Mouse (Mus musculus) left cerebral cortex, postnatal 4 days (tissue): Measurements from ENCODE around the gene Apof. TPM values are rescaled to one million over a fixed set of nuclear protein-coding genes. Genes with fewer than 3 reads are reported as not detected.

Experiments used
- DNase-seq: peaks from one replicate; pipeline ENCODE4 v3.0.0-alpha.2; 2022
- intact Hi-C: fragments of 180-260 bp; cut with DNase I; formaldehyde crosslinking; loops from one replicate; pipeline ENCODE4 v1.15.1; 2025
- total RNA-seq, 2 experiments: library from RNA; stranded (reverse); gene quantifications; 2 replicates each; pipeline ENCODE4 v1.2.3; 2021

Apof gene
- total RNA-seq = not detected

- DNase-seq = no peak
These were observed at the start of gene Apof for GRCm38 (mm10) chr10:128268371-128268770. Gene Apof (plus strand): TSS chr10:128268671.

GRCm38 (mm10) chr10:128221533-128222286 lies 46.8 kb upstream of the Apof start:
- intact Hi-C loops = no loop called here
- DNase-seq = no peak

More at GRCm38 (mm10) chr10:128268371-128268770, at the start of gene Apof:
- intact Hi-C loops = no loop called here

- intact Hi-C loops = no loop called here
- DNase-seq = no peak
These were observed 43.4 kb upstream of the Apof start for GRCm38 (mm10) chr10:128225064-128225463.

- intact Hi-C loops = no loop called here
- no peak for DNase-seq
These were observed 42.9 kb upstream of the Apof start, which contains the start of gene Mip for GRCm38 (mm10) chr10:128225538-128225937. Gene Mip (plus strand): TSS chr10:128225838.

- intact Hi-C loops = no loop called here
- DNase-seq = no peak
These were observed 40.9 kb upstream of the Apof start for GRCm38 (mm10) chr10:128227592-128227991.

- intact Hi-C loops = no loop called here
- DNase-seq = no peak
These were observed 40.5 kb upstream of the Apof start for GRCm38 (mm10) chr10:128228009-128228408.

GRCm38 (mm10) chr10:128230582-128230981 lies 37.9 kb upstream of the Apof start:
- no peak for DNase-seq
- intact Hi-C loops = no loop called here

GRCm38 (mm10) chr10:128231146-128231545 lies 37.3 kb upstream of the Apof start:
- intact Hi-C loops = no loop called here
- DNase-seq = no peak

GRCm38 (mm10) chr10:128231697-128232419 lies 36.6 kb upstream of the Apof start, which contains the start of gene Timeless:
Gene Timeless (plus strand): TSS chr10:128232065.
- intact Hi-C loops = no loop called here
- peak; percentile 88 for DNase-seq

GRCm38 (mm10) chr10:128232420-128232985 lies 36.0 kb upstream of the Apof start:
- peak; percentile 36 for DNase-seq
- intact Hi-C loops = no loop called here

GRCm38 (mm10) chr10:128236321-128236720 lies 32.1 kb upstream of the Apof start:
- DNase-seq = no peak
- intact Hi-C loops = no loop called here

GRCm38 (mm10) chr10:128237807-128238480 lies 30.5 kb upstream of the Apof start:
- peak; percentile 40 for DNase-seq
- intact Hi-C loops = no loop called here

- intact Hi-C loops = no loop called here
These were observed 29.3 kb upstream of the Apof start for GRCm38 (mm10) chr10:128239140-128239539.

GRCm38 (mm10) chr10:128240131-128240530 lies 28.3 kb upstream of the Apof start:
- intact Hi-C loops = no loop called here
- no peak for DNase-seq

More at GRCm38 (mm10) chr10:128239140-128239539, 29.3 kb upstream of the Apof start:
- DNase-seq = no peak

- intact Hi-C loops = no loop called here
- no peak for DNase-seq
These were observed 25.2 kb upstream of the Apof start for GRCm38 (mm10) chr10:128243252-128243651.

- intact Hi-C loops = no loop called here
- no peak for DNase-seq
These were observed 24.4 kb upstream of the Apof start for GRCm38 (mm10) chr10:128244121-128244520.

GRCm38 (mm10) chr10:128247020-128247732 lies 21.3 kb upstream of the Apof start:
- DNase-seq = no peak
- intact Hi-C loops = no loop called here

- intact Hi-C loops = no loop called here
- no peak for DNase-seq
These were observed 17.9 kb upstream of the Apof start for GRCm38 (mm10) chr10:128250565-128250964.

GRCm38 (mm10) chr10:128253677-128254255 lies 14.7 kb upstream of the Apof start, which contains the start of gene Apon:
Gene Apon (plus strand): TSS chr10:128254096.
- intact Hi-C loops = no loop called here
- DNase-seq = no peak

- intact Hi-C loops = no loop called here
- DNase-seq = no peak
These were observed 12.5 kb upstream of the Apof start for GRCm38 (mm10) chr10:128255925-128256324.
